Mouse (Mus musculus) CH12.LX (cell line): Measurements from ENCODE around the gene Pde8b. TPM values are rescaled to one million over a fixed set of nuclear protein-coding genes. Genes with fewer than 3 reads are reported as not detected.

Experiments used
- DNase-seq: peaks from one replicate; pipeline ENCODE4 v3.0.0-alpha.2; 2013; ENCODE audit errors: extremely low read depth
- H3K27ac ChIP-seq: 2 replicates; pipeline ENCODE4 v1.5.1; 2012; ENCODE audit warnings: low read depth, mild to moderate bottlenecking, control low read depth, moderate library complexity; ENCODE audit not compliant: insufficient read depth
- H3K27me3 ChIP-seq: replicated peaks from 2 replicates; pipeline ENCODE3; 2012; ENCODE audit warnings: inconsistent platforms
- H3K36me3 ChIP-seq, 2 experiments: replicated peaks in 1 of 2; 2 replicates each; pipeline versions ENCODE3 to v1.6.1; 2012; ENCODE audit warnings: inconsistent platforms in 1 of 2, low read length in 1 of 2, mild to moderate bottlenecking in 1 of 2, mixed read lengths in 1 of 2, moderate library complexity in 1 of 2; ENCODE audit not compliant: control insufficient read depth in 1 of 2, insufficient read depth in 1 of 2
- H3K4me1 ChIP-seq, 2 experiments: 2 replicates each; pipeline ENCODE4 v1.6.1; 2012; ENCODE audit warnings: inconsistent platforms in 1 of 2, moderate library complexity in 1 of 2; ENCODE audit not compliant: insufficient read depth in 2 of 2, control insufficient read depth in 1 of 2
- H3K4me2 ChIP-seq: 2 replicates; pipeline ENCODE4 v1.6.1; 2012; ENCODE audit warnings: low read depth, mild to moderate bottlenecking, control low read depth; ENCODE audit not compliant: poor library complexity, insufficient read depth, severe bottlenecking
- H3K4me3 ChIP-seq, 3 experiments: fragments of 150-350 bp in 1 of 3; sonication (generic) in 1 of 3; replicated peaks in 1 of 3; 2 replicates each; pipeline versions ENCODE3 to v1.5.1; 2011 to 2012; ENCODE audit warnings: low read depth in 2 of 3, low read length in 2 of 3, mild to moderate bottlenecking in 2 of 3, moderate library complexity in 2 of 3, control low read depth in 1 of 3, improper control_type of control experiment in 1 of 3, inconsistent platforms in 1 of 3, mixed read lengths in 1 of 3; ENCODE audit not compliant: poor library complexity in 1 of 3
- H3K79me2 ChIP-seq: replicated peaks from 2 replicates; pipeline ENCODE4 v1.6.1; 2012; ENCODE audit warnings: mild to moderate bottlenecking, moderate library complexity; ENCODE audit not compliant: control insufficient read depth, poor library complexity, insufficient read depth, severe bottlenecking; ENCODE audit errors: extremely low read depth
- H3K9ac ChIP-seq: 2 replicates; pipeline ENCODE4 v1.6.1; 2012; ENCODE audit warnings: low read depth, mild to moderate bottlenecking, control low read depth, moderate library complexity; ENCODE audit not compliant: insufficient read depth
- H3K9me3 ChIP-seq: replicated peaks from 2 replicates; pipeline ENCODE3; 2012; ENCODE audit warnings: low read length, inconsistent platforms, mixed read lengths
- BHLHE40 ChIP-seq: IDR thresholded peaks from 2 replicates; pipeline ENCODE4 v1.6.1; 2011; ENCODE audit warnings: mild to moderate bottlenecking, low read depth, low read length, improper control_type of control experiment
- CHD1 ChIP-seq: IDR thresholded peaks from 2 replicates; pipeline ENCODE4 v1.6.1; 2012; ENCODE audit warnings: low read depth, low read length, improper control_type of control experiment, inconsistent platforms
- CHD2 ChIP-seq: IDR thresholded peaks from 2 replicates; pipeline ENCODE4 v1.6.1; 2011; ENCODE audit warnings: low read length, improper control_type of control experiment
- CTCF ChIP-seq, 2 experiments: IDR thresholded peaks in 1 of 2; conservative IDR thresholded peaks in 1 of 2; 2 replicates each; pipeline ENCODE4 v1.5.1; 2011 to 2012; ENCODE audit warnings: low read depth in 2 of 2, low read length in 2 of 2, improper control_type of control experiment in 1 of 2, inconsistent platforms in 1 of 2, mild to moderate bottlenecking in 1 of 2, moderate library complexity in 1 of 2
- E2F4 ChIP-seq: IDR thresholded peaks from 2 replicates; pipeline ENCODE4 v1.6.1; 2011; ENCODE audit warnings: low read depth, low read length, improper control_type of control experiment; ENCODE audit not compliant: insufficient replicate concordance
- ELF1 ChIP-seq: IDR thresholded peaks from 2 replicates; pipeline ENCODE4 v1.6.1; 2014; ENCODE audit warnings: low read depth, mild to moderate bottlenecking, inconsistent platforms, low read length, improper control_type of control experiment
- EP300 ChIP-seq: IDR thresholded peaks from 2 replicates; pipeline ENCODE4 v1.6.1; 2011; ENCODE audit warnings: low read length, improper control_type of control experiment
- ETS1 ChIP-seq: conservative IDR thresholded peaks from 2 replicates; pipeline ENCODE4 v1.6.1; 2012; ENCODE audit warnings: low read depth, mild to moderate bottlenecking, inconsistent platforms, low read length, improper control_type of control experiment, moderate library complexity
- GABPA ChIP-seq: IDR thresholded peaks from 2 replicates; pipeline ENCODE4 v1.6.1; 2012; ENCODE audit warnings: low read depth, low read length, improper control_type of control experiment, inconsistent platforms; ENCODE audit not compliant: insufficient replicate concordance
- HCFC1 ChIP-seq: IDR thresholded peaks from 2 replicates; pipeline ENCODE4 v1.6.1; 2012; ENCODE audit warnings: low read depth, mild to moderate bottlenecking, inconsistent platforms, low read length, improper control_type of control experiment
- IRF4 ChIP-seq: IDR thresholded peaks from 2 replicates; pipeline ENCODE4 v1.6.1; 2014; ENCODE audit warnings: low read depth, mild to moderate bottlenecking, inconsistent platforms, low read length, improper control_type of control experiment
- JUN ChIP-seq: IDR thresholded peaks from 2 replicates; pipeline ENCODE4 v1.6.1; 2011; ENCODE audit warnings: low read depth, mild to moderate bottlenecking, low read length, improper control_type of control experiment, moderate library complexity; ENCODE audit not compliant: insufficient read depth
- JUND ChIP-seq: conservative IDR thresholded peaks from 2 replicates; pipeline ENCODE4 v1.6.1; 2011; ENCODE audit warnings: low read depth, low read length, improper control_type of control experiment
- KAT2A ChIP-seq: IDR thresholded peaks from 2 replicates; pipeline ENCODE4 v1.6.1; 2012; ENCODE audit warnings: low read length, improper control_type of control experiment, inconsistent platforms; ENCODE audit not compliant: insufficient replicate concordance
- MAFK ChIP-seq: IDR thresholded peaks from 2 replicates; pipeline ENCODE4 v1.6.1; 2011; ENCODE audit warnings: low read length, improper control_type of control experiment; ENCODE audit not compliant: insufficient replicate concordance
- MAX ChIP-seq: IDR thresholded peaks from 2 replicates; pipeline ENCODE4 v1.6.1; 2011; ENCODE audit warnings: low read length, improper control_type of control experiment
- MEF2A ChIP-seq: IDR thresholded peaks from 2 replicates; pipeline ENCODE4 v1.6.1; 2014; ENCODE audit warnings: low read depth, mild to moderate bottlenecking, inconsistent platforms, low read length, improper control_type of control experiment, borderline replicate concordance
- MXI1 ChIP-seq: IDR thresholded peaks from 2 replicates; pipeline ENCODE4 v1.6.1; 2011; ENCODE audit warnings: mild to moderate bottlenecking, low read depth, low read length, improper control_type of control experiment
- MYC ChIP-seq: IDR thresholded peaks from 2 replicates; pipeline ENCODE4 v1.6.1; 2011; ENCODE audit warnings: low read depth, mild to moderate bottlenecking, improper control_type of control experiment, low read length
- NELFE ChIP-seq: IDR thresholded peaks from 2 replicates; pipeline ENCODE4 v1.6.1; 2011; ENCODE audit warnings: low read depth, low read length, improper control_type of control experiment
- NRF1 ChIP-seq: IDR thresholded peaks from 2 replicates; pipeline ENCODE4 v1.6.1; 2014; ENCODE audit warnings: low read depth, mild to moderate bottlenecking, inconsistent platforms, low read length, improper control_type of control experiment, moderate library complexity
- PAX5 ChIP-seq: IDR thresholded peaks from 2 replicates; pipeline ENCODE4 v1.6.1; 2012; ENCODE audit warnings: low read length, inconsistent platforms, mixed read lengths
- POLR2A ChIP-seq: IDR thresholded peaks from 2 replicates; pipeline ENCODE4 v1.6.1; 2011; ENCODE audit warnings: low read depth, mild to moderate bottlenecking, improper control_type of control experiment, low read length
- POLR2AphosphoS2 ChIP-seq: IDR thresholded peaks from 2 replicates; pipeline ENCODE4 v1.6.1; 2011; ENCODE audit warnings: low read depth, low read length, improper control_type of control experiment
- RAD21 ChIP-seq: IDR thresholded peaks from 2 replicates; pipeline ENCODE4 v1.6.1; 2011; ENCODE audit warnings: low read depth, mild to moderate bottlenecking, low read length, improper control_type of control experiment, moderate library complexity
- RCOR1 ChIP-seq: conservative IDR thresholded peaks from 2 replicates; pipeline ENCODE4 v1.6.1; 2012; ENCODE audit warnings: low read depth, mild to moderate bottlenecking, inconsistent platforms, low read length, improper control_type of control experiment
- SIN3A ChIP-seq: IDR thresholded peaks from 2 replicates; pipeline ENCODE4 v1.6.1; 2012; ENCODE audit warnings: low read length, improper control_type of control experiment, inconsistent platforms
- SMC3 ChIP-seq: IDR thresholded peaks from 2 replicates; pipeline ENCODE4 v1.6.1; 2011; ENCODE audit warnings: low read depth, low read length, improper control_type of control experiment
- TBP ChIP-seq: conservative IDR thresholded peaks from 2 replicates; pipeline ENCODE4 v1.6.1; 2011; ENCODE audit warnings: low read depth, low read length, improper control_type of control experiment
- TCF12 ChIP-seq: IDR thresholded peaks from 2 replicates; pipeline ENCODE4 v1.6.1; 2014; ENCODE audit warnings: low read depth, mild to moderate bottlenecking, inconsistent platforms, low read length, improper control_type of control experiment
- UBTF ChIP-seq: IDR thresholded peaks from 2 replicates; pipeline ENCODE4 v1.6.1; 2012; ENCODE audit warnings: low read depth, mild to moderate bottlenecking, inconsistent platforms, low read length, improper control_type of control experiment, moderate library complexity
- USF1 ChIP-seq: IDR thresholded peaks from 2 replicates; pipeline ENCODE4 v1.6.1; 2014; ENCODE audit warnings: low read depth, mild to moderate bottlenecking, inconsistent platforms, low read length, improper control_type of control experiment
- USF2 ChIP-seq: conservative IDR thresholded peaks from 2 replicates; pipeline ENCODE4 v1.6.1; 2011; ENCODE audit warnings: low read depth, low read length, improper control_type of control experiment
- ZC3H11A ChIP-seq: IDR thresholded peaks from 2 replicates; pipeline ENCODE4 v1.6.1; 2012; ENCODE audit warnings: low read depth, mild to moderate bottlenecking, inconsistent platforms, low read length, improper control_type of control experiment
- ZKSCAN1 ChIP-seq: IDR thresholded peaks from 2 replicates; pipeline ENCODE4 v1.6.1; 2012; ENCODE audit warnings: low read depth, inconsistent platforms, low read length, improper control_type of control experiment, borderline replicate concordance
- ZMIZ1 ChIP-seq: IDR thresholded peaks from 2 replicates; pipeline ENCODE4 v1.6.1; 2012; ENCODE audit warnings: low read depth, mild to moderate bottlenecking, inconsistent platforms, low read length, improper control_type of control experiment
- ZNF384 ChIP-seq: IDR thresholded peaks from 2 replicates; pipeline ENCODE4 v1.6.1; 2012; ENCODE audit warnings: low read depth, low read length, improper control_type of control experiment, inconsistent platforms
- dilution Hi-C: fragments of 300-500 bp; cut with MboI; formaldehyde crosslinking; loops from 2 replicates; pipeline ENCODE4 v1.14.3; 2020; ENCODE audit warnings: low sequenced_read_pairs; ENCODE audit not compliant: extremely low pct_unique_long_range_greater_than_20kb, extremely low pct_ligation_motif_present
- in situ Hi-C: fragments of 300-500 bp; cut with MboI; formaldehyde crosslinking; loops from 3 replicates; pipeline ENCODE4 v1.14.3; 2019; ENCODE audit warnings: low sequenced_read_pairs, low pct_ligation_motif_present, low pct_unique_long_range_greater_than_20kb, mixed read lengths
- polyA plus RNA-seq: library from polyadenylated mRNA; unstranded; fragments of >175 nt; gene quantifications from 2 replicates; pipeline ENCODE4 v1.2.1, GENCODE M21; 2012; ENCODE audit warnings: low read depth; ENCODE audit not compliant: insufficient read length
- total RNA-seq, 2 experiments: library from RNA; depleted of rRNA; stranded (reverse); fragments of 300-350 nt in 1 of 2; fragments of >200 nt in 1 of 2; gene quantifications; 2 replicates each; pipeline ENCODE4 v1.2.3; 2012 to 2014

The Pde8b gene
- total and polyA plus RNA-seq, 3 experiments, result 0.25 to 2.0 (median 0.93) TPM

- Histone ChIP-seq H3K27me3 (no peaks in the 10 kb centered on the region), H3K27ac (peak within 1 kb of the TSS; percentile 82), H3K4me3 (peak within 1 kb of the TSS; percentile 57 to 73 (median 64)), H3K9ac (peak within 1 kb of the TSS; percentile 56), H3K4me2 (peak within 1 kb of the TSS; percentile 66), H3K36me3 (peaks cover 0 to 16% of the 10 kb centered on the region in 2 experiments), H3K4me1 (peaks cover 5 to 27% of the 10 kb centered on the region in 2 experiments; a peak in 3 of 4 replicates), H3K9me3 (peaks cover 3% of the 10 kb centered on the region), H3K79me2 (no peaks in the 10 kb centered on the region)
- dilution Hi-C loops (no loop called here), in situ Hi-C loops (no loop called here)
- DNase-seq, result peak; percentile 86
- peak; percentile 36 for TF ChIP-seq RAD21
- TF ChIP-seq BHLHE40, result no peak
- no peak for TF ChIP-seq USF2
- TF ChIP-seq CHD2, result no peak
- TF ChIP-seq GABPA, result no peak
- TF ChIP-seq ZKSCAN1, result no peak; the same call in 1 of the 2 replicates
- no peak for TF ChIP-seq PAX5
- TF ChIP-seq HCFC1, result peak; percentile 60
- TF ChIP-seq JUND, result no peak
- peak; percentile 65; the same call in 1 of the 2 replicates for TF ChIP-seq UBTF
- TF ChIP-seq MAX, result peak; percentile 87
- peak; percentile 10; the same call in 1 of the 2 replicates for TF ChIP-seq ETS1
- peak; percentile 62; the same call in 1 of the 2 replicates for TF ChIP-seq KAT2A
- peak; percentile 62 for TF ChIP-seq ELF1
- no peak for TF ChIP-seq E2F4
- TF ChIP-seq POLR2A, result peak; percentile 77
- TF ChIP-seq POLR2AphosphoS2, result no peak
- TF ChIP-seq MAFK, result peak; percentile 73; the same call in 1 of the 2 replicates
- TF ChIP-seq USF1, result no peak; the same call in 1 of the 2 replicates
- TF ChIP-seq JUN, result no peak
- TF ChIP-seq RCOR1, result peak; percentile 40; the same call in 1 of the 2 replicates
- TF ChIP-seq MXI1, result peak; percentile 63; the same call in 1 of the 2 replicates
- peak; percentile 62 for TF ChIP-seq SMC3
- peak; percentile 87 for TF ChIP-seq NRF1
- peak; percentile 54; the same call in 1 of the 2 replicates for TF ChIP-seq NELFE
- peak; percentile 74; the same call in 1 of the 2 replicates for TF ChIP-seq TBP
- TF ChIP-seq CTCF (conservative IDR thresholded peaks at IDR 0.05 in 1 of 2, IDR thresholded peaks at IDR 0.05 in 1 of 2; ENCODE audit: low read depth in 2 of 2, low read length in 2 of 2), result peak; percentile 43 to 89
- TF ChIP-seq IRF4, result 0 out of 2 replicates have a peak, but pooled peaks have one; percentile 0
- peak; percentile 71 for TF ChIP-seq SIN3A
- no peak for TF ChIP-seq EP300
- TF ChIP-seq MEF2A, result no peak
- TF ChIP-seq ZNF384, result no peak
- peak; percentile 85 for TF ChIP-seq MYC
- TF ChIP-seq ZMIZ1, result 0 out of 2 replicates have a peak, but pooled peaks have one; percentile 41
- no peak for TF ChIP-seq ZC3H11A
- no peak; the same call in 1 of the 2 replicates for TF ChIP-seq CHD1
- peak; percentile 65 for TF ChIP-seq TCF12
Observed at GRCm38 (mm10) chr13:94976219-94977186, 273.6 kb downstream of the Pde8b start, which contains the start of gene Wdr41. Gene Wdr41, plus strand, starts transcription at chr13:94976344.
